Mouse (Mus musculus): ENCODE measurements at regions not wholly inside any gene's neighbourhood (a gene's known extent, or its start where the extent isn't known, plus 50 kb on each side); places are given as distances from the start of the nearest gene placed in this dataset.

GRCm38 (mm10) chr16:12811088-12811487, 298.4 kb upstream of the Ercc4 start:
- TF ChIP-seq CTCF (conservative IDR thresholded peaks at IDR 0.05; ENCODE audit: insufficient read depth, insufficient read length, low read depth, low read length) = no peak
- no peak for TF ChIP-seq POLR2A (IDR thresholded peaks at IDR 0.05; ENCODE audit: low read depth, low read length)
